Comparison of ENCODE assay signal across 8 mouse cellular contexts in genomic region chr10:82629111-82629585, GRCm38 (mm10). TPM values are rescaled to one million over a fixed set of nuclear protein-coding genes. Genes with fewer than 3 reads are reported as not detected.
DNase-seq lines count a peak whose midpoint lies in the region; ATAC-seq and TF ChIP-seq lines count a peak whose summit lies in the region.

No protein-coding gene starts in this region.

- TF ChIP-seq EP300 in MEL (IDR thresholded peaks at IDR 0.05; ENCODE audit: low read depth in 1 of 2, low read length in 2 of 2), result no peak

- 7% methylated on average over 11 of the region's 11 CpGs for WGBS in heart, embryonic 15.5 days
- 5% methylated on average over 11 of the region's 11 CpGs for WGBS in forebrain, embryonic 10.5 days
- WGBS in midbrain, embryonic 11.5 days, result 6% methylated on average over 11 of the region's 11 CpGs

- peaks cover 10% of the 10 kb centered on the region; the same call in 1 of the 2 replicates for H3K36me3 ChIP-seq in heart, embryonic 15.5 days
- peaks cover 8 to 9% of the 10 kb centered on the region in 2 experiments; a peak in 3 of 4 replicates for H3K36me3 ChIP-seq in MEL (ENCODE audit: control insufficient read depth in 1 of 2, insufficient read depth in 2 of 2, low read length in 2 of 2)
- H3K36me3 ChIP-seq in forebrain, embryonic 10.5 days (replicated peaks), result peaks cover 32% of the 10 kb centered on the region
- H3K36me3 ChIP-seq in midbrain, embryonic 11.5 days (ENCODE audit: control insufficient read depth, insufficient read depth, low read length), result peaks cover 6% of the 10 kb centered on the region; the same call in 1 of the 2 replicates

- TF ChIP-seq RAD21 in MEL (IDR thresholded peaks at IDR 0.05; ENCODE audit: low read depth, low read length), result no peak

- H3K4me1 ChIP-seq in heart, embryonic 15.5 days (replicated peaks), result peaks cover 17% of the 10 kb centered on the region
- peaks cover 0 to 9% of the 10 kb centered on the region in 2 experiments; a peak in 3 of 4 replicates for H3K4me1 ChIP-seq in MEL (ENCODE audit: control insufficient read depth in 1 of 2, insufficient read depth in 2 of 2, low read length in 2 of 2)
- peaks cover 24% of the 10 kb centered on the region for H3K4me1 ChIP-seq in forebrain, embryonic 10.5 days
- peaks cover 12% of the 10 kb centered on the region for H3K4me1 ChIP-seq in midbrain, embryonic 11.5 days (ENCODE audit: control insufficient read depth, insufficient read depth, low read length)

- peak; percentile 21 for ATAC-seq in heart, embryonic 15.5 days (replicated peaks; ENCODE audit: insufficient number of reproducible peaks, insufficient read depth, low FRiP score, low read depth)
- peak; percentile 66 for ATAC-seq in midbrain, embryonic 11.5 days (ENCODE audit: low FRiP score)

- no peak for TF ChIP-seq POLR2A in MEL (IDR thresholded peaks at IDR 0.05; ENCODE audit: control insufficient read depth in 1 of 2, insufficient read depth in 1 of 2, low read depth in 1 of 2, low read length in 2 of 2, poor library complexity in 1 of 2)

- no peaks in the 10 kb centered on the region for H3K27me3 ChIP-seq in heart, embryonic 15.5 days
- no peaks in the 10 kb centered on the region; a peak in 1 of 4 replicates for H3K27me3 ChIP-seq in MEL (ENCODE audit: control insufficient read depth in 1 of 2, insufficient read depth in 2 of 2, low read length in 2 of 2)
- H3K27me3 ChIP-seq in forebrain, embryonic 10.5 days (ENCODE audit: poor library complexity, severe bottlenecking), result no peaks in the 10 kb centered on the region
- no peaks in the 10 kb centered on the region for H3K27me3 ChIP-seq in midbrain, embryonic 11.5 days (ENCODE audit: control insufficient read depth, insufficient read depth, low read length)

- no peak for DNase-seq in heart, adult 9 months (ENCODE audit: low spot score in 2 of 2)
- peak; percentile 65 for DNase-seq in MEL (ENCODE audit: low read depth, low spot score)
- DNase-seq in forebrain, embryonic 10.5 days (ENCODE audit: extremely low spot score, low spot score), result no peak
- peak; percentile 10 for DNase-seq in kidney, postnatal 14 days
- DNase-seq in midbrain, embryonic 11.5 days (ENCODE audit: low spot score, missing footprints), result no peak
- DNase-seq in Muller cell, postnatal 12 days (ENCODE audit: inconsistent ontology term), result no peak
- DNase-seq in layer of hippocampus, adult 18-20 months (ENCODE audit: low spot score in 2 of 2), result no peak

- H3K4me2 ChIP-seq in heart, embryonic 15.5 days, result peak overlapping the region; percentile 92
- H3K4me2 ChIP-seq in midbrain, embryonic 11.5 days, result peak overlapping the region; percentile 88

- peak overlapping the region; percentile 85 for H3K9ac ChIP-seq in heart, embryonic 15.5 days
- H3K9ac ChIP-seq in MEL (ENCODE audit: control insufficient read depth, low read depth, low read length, poor library complexity, severe bottlenecking), result peak overlapping the region; percentile 85
- H3K9ac ChIP-seq in midbrain, embryonic 11.5 days (ENCODE audit: low read length), result peak overlapping the region; percentile 86

- peaks cover 33% of the 10 kb centered on the region for H3K79me2 ChIP-seq in MEL (ENCODE audit: control insufficient read depth, insufficient read depth, low read length, poor library complexity)

- H3K4me3 ChIP-seq in heart, embryonic 15.5 days, result peak overlapping the region; percentile 89
- peak overlapping the region; percentile 91 to 94 for H3K4me3 ChIP-seq in MEL (ENCODE audit: control insufficient read depth in 1 of 2, insufficient read depth in 1 of 2, low read depth in 2 of 2, low read length in 2 of 2)
- peak overlapping the region; percentile 83 for H3K4me3 ChIP-seq in forebrain, embryonic 10.5 days
- peak overlapping the region; percentile 65 for H3K4me3 ChIP-seq in midbrain, embryonic 11.5 days (ENCODE audit: low read depth, low read length)

- TF ChIP-seq CTCF in MEL (IDR thresholded peaks at IDR 0.05 in 2 of 3, conservative IDR thresholded peaks at IDR 0.05 in 1 of 3; ENCODE audit: control insufficient read depth in 1 of 3, insufficient read depth in 1 of 3, low read depth in 2 of 3, low read length in 3 of 3, poor library complexity in 1 of 3, severe bottlenecking in 1 of 3), result no peak

- no peaks in the 10 kb centered on the region for H3K9me3 ChIP-seq in heart, embryonic 15.5 days (replicated peaks)
- no peaks in the 10 kb centered on the region for H3K9me3 ChIP-seq in MEL (replicated peaks; ENCODE audit: insufficient read depth, low read length)
- H3K9me3 ChIP-seq in forebrain, embryonic 10.5 days, result peaks cover 9% of the 10 kb centered on the region; the same call in 1 of the 2 replicates
- no peaks in the 10 kb centered on the region; the same call in 1 of the 2 replicates for H3K9me3 ChIP-seq in midbrain, embryonic 11.5 days (ENCODE audit: control insufficient read depth, low read length)

- H3K27ac ChIP-seq in heart, embryonic 15.5 days, result peak overlapping the region; percentile 95
- H3K27ac ChIP-seq in MEL (ENCODE audit: control insufficient read depth, low read depth, low read length), result peak overlapping the region; percentile 61
- peak overlapping the region; percentile 97 for H3K27ac ChIP-seq in forebrain, embryonic 10.5 days
- H3K27ac ChIP-seq in midbrain, embryonic 11.5 days (ENCODE audit: low read depth, low read length), result peak overlapping the region; percentile 71

TF ChIP-seq in MEL, 35 proteins besides CTCF, POLR2A, EP300 and RAD21:
- no peak for TF ChIP-seq POLR2AphosphoS2 (IDR thresholded peaks at IDR 0.05; ENCODE audit: low read length)
- no peak; the same call in 1 of the 2 replicates for TF ChIP-seq MAZ (IDR thresholded peaks at IDR 0.05; ENCODE audit: low read depth, low read length)
- no peak for TF ChIP-seq KAT2A (conservative IDR thresholded peaks at IDR 0.05; ENCODE audit: low read depth, low read length)
- TF ChIP-seq NELFE (IDR thresholded peaks at IDR 0.05; ENCODE audit: low read depth, low read length), result no peak
- TF ChIP-seq MYB (IDR thresholded peaks at IDR 0.05; ENCODE audit: low read depth, low read length), result no peak
- no peak for TF ChIP-seq UBTF (IDR thresholded peaks at IDR 0.05; ENCODE audit: borderline replicate concordance, insufficient read depth, low read depth, low read length)
- no peak for TF ChIP-seq CHD2 (IDR thresholded peaks at IDR 0.05; ENCODE audit: low read length)
- TF ChIP-seq TCF12 (IDR thresholded peaks at IDR 0.05; ENCODE audit: low read depth, low read length), result no peak
- TF ChIP-seq ZNF384 (IDR thresholded peaks at IDR 0.05; ENCODE audit: low read depth, low read length), result no peak
- TF ChIP-seq ELF1 (IDR thresholded peaks at IDR 0.05; ENCODE audit: low read depth, low read length), result no peak
- no peak for TF ChIP-seq NRF1 (IDR thresholded peaks at IDR 0.05; ENCODE audit: insufficient read depth, low read depth, low read length, poor library complexity, severe bottlenecking)
- TF ChIP-seq POLR2AphosphoS5 (IDR thresholded peaks at IDR 0.05; ENCODE audit: borderline replicate concordance, low read depth, low read length), result no peak
- no peak for TF ChIP-seq GABPA (IDR thresholded peaks at IDR 0.05; ENCODE audit: low read depth, low read length)
- TF ChIP-seq JUND (IDR thresholded peaks at IDR 0.05; ENCODE audit: low read depth, low read length), result no peak
- no peak for TF ChIP-seq MEF2A (IDR thresholded peaks at IDR 0.05; ENCODE audit: extremely low read depth, insufficient replicate concordance, low read depth, low read length, poor library complexity, severe bottlenecking)

RNA-seq across cellular contexts. Expression of gene Tdg, which starts 0.5 kb away (rescaled TPM):
- polyA plus RNA-seq in heart, embryonic 15.5 days (2015; fragmentation: Nextera tagmentation; extraction: Ambion mirVana), result 59.4 and 73.4 TPM in 2 replicates
- 27.6 and 30.0 TPM in 2 replicates for total RNA-seq in MEL (2012; rRNA removed)
- polyA plus RNA-seq in MEL (2012; ENCODE audit: insufficient read depth in 1 of 2, insufficient read length in 2 of 2, low read depth in 1 of 2, low replicate concordance in 2 of 2, missing spikeins in 1 of 2), result 10 to 100 TPM in 1 of 2 experiments, not detected in 1; 79.1 TPM
- 291 and 312 TPM in 2 replicates for polyA plus RNA-seq in forebrain, embryonic 10.5 days (2016; fragmentation: Nextera tagmentation; extraction: Ambion mirVana)
- polyA plus RNA-seq in midbrain, embryonic 11.5 days (2014; fragmentation: Nextera tagmentation; extraction: Ambion mirVana), result 340 and 352 TPM in 2 replicates
- 10 to 100 TPM; 32.6 to 35.1 TPM for total RNA-seq in layer of hippocampus, adult 18-20 months (2021)

RNA-seq across cellular contexts. Expression of gene 1190007I07Rik, which starts 6.1 kb away (rescaled TPM):
- polyA plus RNA-seq in heart, embryonic 15.5 days (2015; fragmentation: Nextera tagmentation; extraction: Ambion mirVana), result 34.7 and 42.3 TPM in 2 replicates
- 29.0 and 33.1 TPM in 2 replicates for total RNA-seq in MEL (2012; rRNA removed)
- 100 to 1,000 TPM in 1 of 2 experiments, 10 to 100 TPM in 1; 49.7 to 823 TPM for polyA plus RNA-seq in MEL (2012; ENCODE audit: insufficient read depth in 1 of 2, insufficient read length in 2 of 2, low read depth in 1 of 2, low replicate concordance in 2 of 2, missing spikeins in 1 of 2)
- 43.7 and 46.4 TPM in 2 replicates for polyA plus RNA-seq in forebrain, embryonic 10.5 days (2016; fragmentation: Nextera tagmentation; extraction: Ambion mirVana)
- polyA plus RNA-seq in midbrain, embryonic 11.5 days (2014; fragmentation: Nextera tagmentation; extraction: Ambion mirVana), result 35.9 and 39.7 TPM in 2 replicates
- total RNA-seq in layer of hippocampus, adult 18-20 months (2021), result 10 to 100 TPM; 17.8 to 20.7 TPM

Comparison
In these comparisons a context has a peak if more than half of its experiments do, and no peak if none do; other contexts are left out.
1. DNase-seq: peak in MEL (single experiment) and kidney, postnatal 14 days (single experiment); none in heart, adult 9 months (0 of 2), forebrain, embryonic 10.5 days (single experiment), midbrain, embryonic 11.5 days (single experiment), Muller cell, postnatal 12 days (single experiment) and layer of hippocampus, adult 18-20 months (0 of 2).
2. Peak in every context shown above with its lines, with median percentiles within 50 percentile points of each other: H3K27ac ChIP-seq, H3K4me3 ChIP-seq and H3K9ac ChIP-seq.